ENCODE assay signal across 7 mouse cellular contexts in the genomic region with DNA sequence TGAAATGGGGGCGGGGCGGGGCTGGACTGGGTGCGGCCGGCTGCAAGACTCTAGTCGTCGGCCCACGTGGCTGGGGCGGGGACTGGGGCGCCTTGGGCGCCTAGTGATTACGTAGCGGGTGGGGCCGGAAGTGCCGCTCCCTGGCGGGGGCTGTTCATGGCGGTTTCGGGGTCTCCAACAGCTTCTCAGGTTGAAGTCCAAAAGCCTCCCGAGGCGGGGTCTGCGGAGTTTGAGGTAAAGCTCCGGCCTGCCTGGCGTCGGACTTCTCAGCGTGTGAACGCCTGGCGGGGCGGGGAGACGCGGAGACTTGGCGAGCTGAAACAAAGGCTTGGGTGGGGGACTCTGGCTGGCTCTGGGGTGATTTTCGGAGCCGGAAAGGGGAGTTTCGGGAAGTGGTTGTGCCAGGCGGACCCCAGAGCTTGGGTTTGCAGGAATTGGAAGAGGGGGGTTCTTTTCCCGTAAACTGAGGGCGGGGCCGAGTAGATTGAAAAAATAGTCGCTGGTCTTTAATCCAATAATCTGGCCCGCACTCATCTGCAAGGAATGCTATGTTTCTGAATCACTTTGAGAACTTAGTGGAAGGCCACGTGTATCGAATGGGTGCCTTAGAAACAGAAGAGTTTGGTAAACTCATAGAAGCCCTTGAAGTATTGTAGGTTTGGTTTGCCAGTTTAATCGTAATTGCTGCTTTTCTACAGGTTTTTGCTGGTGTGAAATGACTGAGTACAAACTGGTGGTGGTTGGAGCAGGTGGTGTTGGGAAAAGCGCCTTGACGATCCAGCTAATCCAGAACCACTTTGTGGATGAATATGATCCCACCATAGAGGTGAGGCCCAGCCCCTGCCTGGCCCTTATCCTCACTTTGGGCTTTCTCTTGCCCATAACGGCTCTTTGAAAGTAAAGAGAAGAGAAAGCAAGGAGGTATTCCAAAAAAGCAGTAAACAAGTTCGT. TPM values are rescaled to one million over a fixed set of nuclear protein-coding genes. Genes with fewer than 3 reads are reported as not detected.
A peak's percentile ranks its signal among the peaks of the same experiment; 100 is the strongest.
DNase-seq lines count a peak whose midpoint lies in the region; ATAC-seq and TF ChIP-seq lines count a peak whose summit lies in the region.

Gene Nras, plus strand, starts transcription at position 79 of the 951 bp plus-strand sequence.

- 0 out of 2 replicates have a peak, but pooled peaks cover 3% of the 10 kb centered on the region for H3K4me1 ChIP-seq in intestine, postnatal 0 days (replicated peaks; ENCODE audit: control insufficient read depth, insufficient read depth, low read length)
- peaks cover 4% of the 10 kb centered on the region for H3K4me1 ChIP-seq in midbrain, embryonic 12.5 days
- no peaks in the 10 kb centered on the region; the same call in 1 of the 2 replicates for H3K4me1 ChIP-seq in small intestine, adult 2 months (ENCODE audit: control insufficient read depth, insufficient read depth, insufficient read length, low read length)

- peak; percentile 50; the same call in 1 of the 2 replicates for TF ChIP-seq POLR2A in small intestine, adult 2 months (IDR thresholded peaks at IDR 0.05; ENCODE audit: low read depth, low read length)

- intact Hi-C loops in left cerebral cortex, postnatal 4 days (cut with DNase I), result loop anchor here (5.0 to 10.0 kb wide), 2 partner anchors 114 to 276 kb away; partner anchors contain the start of gene Bcas2

- peak within 1 kb of the TSS; percentile 92 for H3K27ac ChIP-seq in intestine, postnatal 0 days (ENCODE audit: low read depth, low read length)
- H3K27ac ChIP-seq in midbrain, embryonic 12.5 days (replicated peaks), result peak within 1 kb of the TSS; percentile 95
- peak within 1 kb of the TSS; percentile 77 for H3K27ac ChIP-seq in small intestine, adult 2 months (ENCODE audit: insufficient read depth, low read depth, low read length)

- H3K4me2 ChIP-seq in intestine, postnatal 0 days (replicated peaks; ENCODE audit: low read depth), result peak within 1 kb of the TSS; percentile 78
- peak within 1 kb of the TSS; percentile 83 for H3K4me2 ChIP-seq in midbrain, embryonic 12.5 days (replicated peaks)

- H3K27me3 ChIP-seq in intestine, postnatal 0 days (replicated peaks; ENCODE audit: control insufficient read depth, insufficient read depth, low read length), result no peaks in the 10 kb centered on the region
- no peaks in the 10 kb centered on the region for H3K27me3 ChIP-seq in midbrain, embryonic 12.5 days
- H3K27me3 ChIP-seq in small intestine, adult 2 months (ENCODE audit: control insufficient read depth, insufficient read depth, low read length), result no peaks in the 10 kb centered on the region

- H3K4me3 ChIP-seq in intestine, postnatal 0 days (ENCODE audit: low read depth, low read length), result peak within 1 kb of the TSS; percentile 86
- H3K4me3 ChIP-seq in midbrain, embryonic 12.5 days, result peak within 1 kb of the TSS; percentile 84
- H3K4me3 ChIP-seq in small intestine, adult 2 months (ENCODE audit: low read depth, low read length), result peak within 1 kb of the TSS; percentile 90

- 2% methylated on average over 46 of the region's 46 CpGs for WGBS in intestine, postnatal 0 days
- WGBS in midbrain, embryonic 12.5 days, result 3% methylated on average over 46 of the region's 46 CpGs
- WGBS in small intestine, adult 2 months, result 1% methylated on average over 46 of the region's 46 CpGs

- H3K36me3 ChIP-seq in intestine, postnatal 0 days (ENCODE audit: control insufficient read depth, insufficient read depth), result peaks cover 57% of the 10 kb centered on the region
- peaks cover 63% of the 10 kb centered on the region for H3K36me3 ChIP-seq in midbrain, embryonic 12.5 days
- peaks cover 54% of the 10 kb centered on the region for H3K36me3 ChIP-seq in small intestine, adult 2 months (ENCODE audit: control insufficient read depth, insufficient read depth, low read length)

- H3K9me3 ChIP-seq in intestine, postnatal 0 days (ENCODE audit: control insufficient read depth), result no peaks in the 10 kb centered on the region
- H3K9me3 ChIP-seq in midbrain, embryonic 12.5 days, result no peaks in the 10 kb centered on the region

- no peak for TF ChIP-seq CTCF in intestine, postnatal 0 days (IDR thresholded peaks at IDR 0.05; ENCODE audit: low read depth)
- TF ChIP-seq CTCF in small intestine, adult 2 months (IDR thresholded peaks at IDR 0.05; ENCODE audit: extremely low read depth, insufficient read length, insufficient replicate concordance, low read depth, low read length), result 0 out of 2 replicates have a peak, but pooled peaks have one; percentile 3

- ATAC-seq in intestine, postnatal 0 days, result peak; percentile 98
- peak; percentile 98 for ATAC-seq in midbrain, embryonic 12.5 days (ENCODE audit: low FRiP score, low read depth)

- H3K9ac ChIP-seq in intestine, postnatal 0 days (ENCODE audit: low read depth, low read length), result peak within 1 kb of the TSS; percentile 85
- peak within 1 kb of the TSS; percentile 91 for H3K9ac ChIP-seq in midbrain, embryonic 12.5 days (replicated peaks)

- peak; percentile 93 for DNase-seq in adrenal gland, adult 8-10 months
- peak; percentile 98 for DNase-seq in embryo, embryonic 9.5 days (ENCODE audit: extremely low spot score)
- DNase-seq in gonadal fat pad, adult 2 months (ENCODE audit: low read depth), result no peak
- peak; percentile 97 for DNase-seq in left cerebral cortex, postnatal 4 days

RNA-seq across cellular contexts. Expression of gene Nras, which starts in this region (rescaled TPM):
- 10 to 100 TPM; 56.3 to 58.7 (median 57.5) TPM for total RNA-seq in adrenal gland, adult 8-10 months (2022)
- 23.1 and 26.1 TPM in 2 replicates for polyA plus RNA-seq in gonadal fat pad, adult 2 months (2012; rRNA removed)
- polyA plus RNA-seq in intestine, postnatal 0 days (2015; fragmentation: Nextera tagmentation; extraction: Ambion mirVana), result 40.1 and 42.9 TPM in 2 replicates
- total RNA-seq in left cerebral cortex, postnatal 4 days (2021), result 100 to 1,000 TPM; 191 to 214 TPM
- polyA plus RNA-seq in midbrain, embryonic 12.5 days (2016; fragmentation: Nextera tagmentation; extraction: Ambion mirVana), result 141 and 150 TPM in 2 replicates
- 5.2 and 8.6 TPM in 2 replicates for polyA plus RNA-seq in small intestine, adult 2 months (2012; rRNA removed)
